ENCODE assay signal across 22 mouse cellular contexts in the genomic region with DNA sequence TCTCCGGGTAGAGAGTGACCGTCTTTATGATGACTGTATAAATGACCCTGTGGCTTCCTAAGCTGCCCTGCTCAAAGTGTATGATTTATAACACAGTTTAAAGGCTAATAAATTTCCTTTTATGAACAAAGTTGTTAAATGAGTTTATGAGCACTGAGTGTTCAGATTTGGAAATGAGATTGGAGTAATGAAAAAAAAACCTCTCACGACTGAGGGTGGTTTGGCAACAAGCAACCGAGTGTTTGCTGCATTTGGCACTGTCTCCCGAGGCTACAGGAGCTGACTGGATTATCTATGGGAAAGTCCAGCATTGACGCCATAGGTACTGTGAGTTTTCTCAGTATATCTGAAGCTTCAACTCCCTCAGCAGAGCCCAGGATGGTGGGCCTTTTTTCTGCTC. TPM values are rescaled to one million over a fixed set of nuclear protein-coding genes. Genes with fewer than 3 reads are reported as not detected.
"Had no signal": no experiment of that assay in that cellular context is flagged by ENCODE, and none has a peak within 500 bp of the region (broad histone marks: within the 10 kb centered on the region; RNA-seq: fewer than 3 reads in every experiment).

No protein-coding gene starts in this region.

- H3K36me3 ChIP-seq: intestine, embryonic 15.5 days; limb, embryonic 12.5 days; limb, embryonic 15.5 days; midbrain, embryonic 13.5 days had no signal

- H3K4me3 ChIP-seq: intestine, embryonic 15.5 days; limb, embryonic 12.5 days; limb, embryonic 15.5 days; midbrain, embryonic 13.5 days had no signal

- H3K4me1 ChIP-seq: intestine, embryonic 15.5 days; limb, embryonic 12.5 days; limb, embryonic 15.5 days; midbrain, embryonic 13.5 days had no signal

- DNase-seq: kidney, adult 18-20 months; kidney, postnatal 10 days; kidney, postnatal 36 days; liver, postnatal 0 days; lung, embryonic 14.5 days; right cerebral cortex, adult 18-20 months; right cerebral cortex, postnatal 14 days; right cerebral cortex, postnatal 4 days; thymus, postnatal 36 days had no signal

- H3K9ac ChIP-seq: intestine, embryonic 15.5 days; limb, embryonic 12.5 days; limb, embryonic 15.5 days; liver, embryonic 14.5 days; liver, postnatal 0 days; lung, embryonic 14.5 days; midbrain, embryonic 13.5 days had no signal

- H3K9me3 ChIP-seq: intestine, embryonic 15.5 days; limb, embryonic 12.5 days; limb, embryonic 15.5 days; midbrain, embryonic 13.5 days had no signal

- H3K27ac ChIP-seq: intestine, embryonic 15.5 days; limb, embryonic 12.5 days; limb, embryonic 15.5 days; liver, embryonic 14.5 days; macrophage; midbrain, embryonic 13.5 days; stomach, postnatal 0 days had no signal

- H3K27me3 ChIP-seq: midbrain, embryonic 13.5 days had no signal

- H3K4me2 ChIP-seq: intestine, embryonic 15.5 days; limb, embryonic 12.5 days; limb, embryonic 15.5 days; liver, embryonic 11.5 days; lung, embryonic 14.5 days; midbrain, embryonic 13.5 days had no signal

- ATAC-seq: intestine, embryonic 15.5 days; liver, postnatal 0 days; lung, postnatal 0 days; midbrain, embryonic 13.5 days had no signal

RNA-seq across cellular contexts. Expression of a gene that starts 22.5 kb away (rescaled TPM):
- polyA plus RNA-seq: intestine, embryonic 15.5 days; limb, embryonic 12.5 days; limb, embryonic 15.5 days; liver, embryonic 11.5 days; liver, embryonic 14.5 days; liver, postnatal 0 days; lung, embryonic 14.5 days; lung, postnatal 0 days; macrophage; midbrain, embryonic 13.5 days; midbrain, postnatal 0 days; neural tube, embryonic 11.5 days; neural tube, embryonic 14.5 days; stomach, embryonic 14.5 days had no signal

RNA-seq across cellular contexts. Expression of a gene that starts 50.5 kb away (rescaled TPM):
- polyA plus RNA-seq: macrophage had no signal
